Mouse (Mus musculus) embryo, embryonic 11.5 days (tissue): ENCODE data around the gene Ggn.
"Not testable (repeated sequence)": the region's sequence is repeated elsewhere in the genome, so short reads cannot be mapped to it uniquely, and the experiment has no call there.

Experiments
- DNase-seq: peaks from one replicate; pipeline ENCODE4 v3.0.0-alpha.2; 2012; ENCODE audit warnings: low read depth, low spot score

Gene Ggn

DNA sequence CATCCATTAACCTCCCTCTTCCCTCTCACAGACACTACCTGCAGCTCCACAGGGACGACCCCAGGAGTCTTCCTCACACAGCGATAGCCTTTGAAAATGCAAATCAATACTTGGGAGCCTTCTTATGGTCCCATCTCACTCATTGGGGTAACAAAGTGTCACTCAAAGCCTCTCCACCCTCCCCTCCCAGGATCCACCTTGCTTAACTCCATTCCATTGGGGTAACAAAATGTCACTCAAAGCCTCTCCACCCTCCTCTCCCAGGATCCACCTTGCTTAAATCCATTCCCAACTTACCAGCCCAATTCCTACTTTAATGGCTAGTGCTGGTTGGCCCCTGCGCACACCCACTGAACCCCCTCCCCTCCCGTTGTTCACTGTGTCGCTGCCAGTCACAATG is 11.7 kb upstream of the Ggn start:
- no peak for DNase-seq

DNA sequence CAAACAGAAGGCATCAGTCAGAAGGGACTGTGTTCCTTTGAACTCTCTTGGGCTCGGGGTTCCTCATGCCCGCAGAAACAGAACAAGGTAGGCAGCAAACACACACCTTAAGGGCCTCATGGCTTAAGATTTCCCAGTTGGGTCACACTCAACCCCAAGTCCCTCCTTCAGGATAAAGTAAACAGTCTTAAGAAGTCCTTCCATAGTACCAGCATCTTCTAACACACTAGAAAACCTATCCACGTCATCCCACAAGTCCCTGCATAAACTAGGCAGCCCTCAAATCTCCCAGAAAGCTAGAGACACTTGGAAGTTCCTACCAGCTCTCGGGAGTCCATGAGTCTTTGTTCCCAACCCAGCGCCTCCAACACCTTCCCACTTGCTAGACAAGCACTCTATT is 7.7 kb upstream of the Ggn start:
- DNase-seq: no peak

DNA sequence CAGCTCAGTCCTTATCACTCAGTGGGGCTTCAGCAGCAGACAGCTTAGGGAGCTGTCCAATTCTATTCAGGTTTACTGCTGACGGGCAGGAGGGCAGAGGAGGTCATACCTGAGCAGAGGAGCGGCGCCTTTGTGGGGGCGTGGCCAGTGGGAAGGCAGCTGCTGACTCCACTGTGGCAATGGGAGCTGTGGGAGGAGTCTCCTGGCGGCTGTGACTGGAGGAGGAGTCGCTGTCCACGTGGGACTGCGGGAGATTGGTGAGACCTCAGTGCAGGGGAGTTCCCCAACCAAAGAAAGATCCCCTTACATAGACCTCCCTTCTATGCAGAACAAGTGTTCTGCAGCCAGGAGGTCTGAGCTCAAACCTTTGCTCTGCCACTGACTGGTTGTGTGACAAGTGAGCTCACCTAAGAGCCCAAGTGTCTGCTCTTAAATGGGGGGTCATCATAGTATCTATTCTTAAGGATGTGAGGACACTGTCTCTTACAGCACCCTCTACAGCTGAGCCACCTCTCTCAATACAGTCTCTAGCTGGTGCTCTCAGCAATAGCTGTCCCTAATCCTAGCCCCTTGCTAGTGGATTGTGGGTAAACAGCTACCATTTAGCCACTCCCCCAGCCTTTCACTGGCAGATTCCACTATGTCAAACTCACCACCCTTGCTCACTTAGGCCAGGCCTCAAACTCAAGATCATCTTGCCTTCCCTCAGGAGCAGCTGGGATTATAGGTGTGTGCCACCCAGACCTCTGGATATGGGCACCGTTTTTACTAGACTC is 7.1 kb upstream of the Ggn start:
- no peak for DNase-seq

DNA sequence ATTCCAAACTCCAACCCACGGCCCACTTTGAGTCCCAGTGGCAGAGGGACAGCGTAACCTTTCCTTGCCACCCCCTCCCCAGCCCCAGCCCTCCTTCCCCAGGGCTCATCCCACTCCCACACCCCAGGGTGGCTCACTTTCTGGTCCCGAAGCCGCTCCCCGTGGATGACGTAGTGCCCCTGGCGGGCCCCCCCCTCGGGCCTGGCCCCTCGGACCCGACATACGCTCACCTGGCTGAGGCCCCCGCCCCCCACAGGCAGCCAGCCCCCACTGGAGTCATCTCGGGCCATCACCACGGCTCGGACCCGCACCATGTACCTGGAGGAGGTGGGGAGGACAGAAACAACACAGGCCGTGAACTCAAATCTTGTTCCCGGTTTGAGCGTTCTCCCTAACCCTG is 2.4 kb upstream of the Ggn start:
- DNase-seq: no peak

DNA sequence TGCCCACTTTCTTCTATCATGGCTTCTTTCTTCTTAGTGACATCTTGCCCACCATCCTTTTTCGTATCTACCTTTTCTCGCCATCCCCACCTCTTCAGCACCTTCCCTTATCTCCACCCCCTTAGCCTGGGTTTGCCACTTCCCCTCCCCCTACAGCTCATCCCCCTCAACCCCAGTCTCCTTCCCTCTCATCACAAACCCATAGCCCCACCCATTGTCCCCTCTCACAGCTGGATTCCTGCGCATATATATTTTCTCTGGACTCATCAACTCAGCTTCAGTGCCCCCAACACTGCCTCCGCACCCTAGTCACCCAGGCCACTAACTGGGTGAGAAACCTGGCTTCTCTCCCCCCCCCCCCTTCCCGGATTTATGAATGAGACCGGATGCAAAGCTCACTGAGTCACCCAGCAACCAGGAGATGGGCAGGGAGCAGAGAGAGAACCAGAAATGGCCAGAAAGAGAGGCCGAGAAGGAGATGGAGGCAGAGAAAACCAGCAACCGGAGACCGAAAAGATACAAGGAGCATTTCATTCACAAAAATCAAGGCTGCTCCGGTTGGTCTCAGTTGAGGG is 1.8 kb upstream of the Ggn start:
- DNase-seq: no peak

DNA sequence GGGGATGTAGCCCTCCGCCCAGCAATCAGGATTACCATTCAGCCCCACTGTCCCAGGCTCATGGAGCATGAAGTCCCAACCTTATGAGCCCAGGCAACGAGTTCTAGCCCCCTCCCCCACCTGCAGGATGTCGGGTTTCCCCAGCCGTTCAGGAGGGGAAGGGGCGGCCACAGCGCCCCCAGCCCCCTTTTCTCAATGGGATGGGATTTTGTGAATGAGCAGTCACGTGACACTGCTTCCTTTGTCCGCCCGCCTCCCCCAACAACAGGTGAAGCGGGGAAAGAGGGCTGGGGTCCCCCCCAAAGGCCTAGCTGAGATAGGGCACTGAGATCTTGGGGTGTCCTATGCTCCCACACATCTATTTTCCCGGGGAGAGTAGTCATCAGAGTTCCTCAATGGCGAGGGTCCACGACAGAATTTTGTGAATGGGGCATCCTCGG is 1.2 kb upstream of the Ggn start:
- no peak for DNase-seq

DNA sequence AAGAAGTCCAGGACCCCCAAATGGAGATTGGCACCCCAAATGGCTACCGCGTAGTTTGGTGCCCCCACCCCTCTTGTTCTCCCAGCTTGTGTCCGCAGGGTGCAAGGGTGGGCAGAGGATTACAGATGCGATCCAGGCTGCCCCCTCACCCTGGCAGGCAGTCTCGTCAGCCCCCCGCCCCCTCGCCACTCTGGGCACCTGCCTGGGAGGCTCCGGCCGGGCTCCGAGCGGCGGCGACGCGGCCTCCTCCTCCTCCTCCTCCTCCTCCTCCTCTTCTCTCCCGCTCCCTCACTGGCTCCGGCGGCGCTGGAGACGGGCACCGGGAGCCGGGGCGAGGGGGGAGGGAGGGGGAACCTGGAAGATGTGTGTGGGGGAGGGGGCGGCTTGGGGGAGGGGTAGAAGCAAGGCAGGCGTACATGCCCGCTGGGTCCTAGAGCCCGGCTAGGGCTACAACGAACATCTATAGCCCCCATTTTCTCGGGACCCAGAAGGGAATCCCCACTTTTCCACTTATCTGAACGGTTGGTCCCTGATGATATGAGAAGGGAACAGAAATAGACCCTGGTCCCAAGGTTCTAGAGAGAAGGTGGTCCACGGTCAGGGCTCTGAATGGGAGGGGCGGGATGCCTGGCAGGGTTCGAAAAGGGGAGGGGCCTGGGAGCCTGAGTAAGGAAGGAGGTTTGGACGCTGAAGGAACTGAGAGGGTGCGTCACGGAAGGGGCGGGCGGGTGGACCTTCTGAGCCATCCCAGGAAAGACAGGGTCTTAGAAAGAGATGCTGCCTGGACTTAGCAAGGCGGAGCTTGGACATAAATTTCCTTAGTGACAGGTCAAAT is 562 bp upstream of the Ggn start:
- peak; percentile 83 for DNase-seq

DNA sequence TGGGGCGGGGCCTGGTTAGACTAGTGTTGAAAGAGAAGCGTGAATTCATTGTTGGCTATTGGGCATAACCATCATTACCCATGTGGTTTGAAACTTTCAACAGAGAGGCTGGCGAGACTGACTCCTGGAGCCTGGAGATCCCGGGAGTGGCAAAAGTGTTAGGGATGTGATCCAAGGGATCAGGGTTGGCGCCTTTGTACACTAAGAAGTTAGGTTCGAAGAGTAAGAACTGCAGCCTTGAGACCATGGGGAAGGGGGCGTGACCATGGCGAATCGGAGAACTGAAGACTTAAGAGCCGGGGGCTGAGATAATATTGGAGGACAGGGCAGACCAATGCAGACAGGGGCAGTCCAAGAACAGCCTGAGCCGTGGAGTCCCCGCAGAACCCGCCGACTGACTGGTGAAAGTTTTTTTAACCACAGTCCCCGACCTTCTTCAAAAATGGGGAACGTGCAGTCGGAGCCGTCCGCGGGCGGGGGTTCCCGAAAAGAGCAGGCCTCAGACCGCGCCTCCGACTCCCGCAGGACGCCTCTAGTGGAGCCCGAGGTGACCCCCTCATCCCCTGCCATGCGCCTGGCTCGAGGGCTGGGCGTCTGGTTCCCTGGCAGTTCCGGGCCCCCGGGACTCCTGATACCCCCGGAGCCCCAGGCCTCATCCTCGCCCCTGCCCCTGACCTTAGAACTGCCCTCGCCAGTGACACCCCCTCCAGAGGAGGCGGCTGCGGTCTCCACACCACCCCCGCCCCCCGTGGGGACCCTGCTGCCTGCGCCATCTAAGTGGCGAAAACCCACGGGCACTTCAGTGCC is 948 bp downstream of the Ggn start:
- DNase-seq: no peak

DNA sequence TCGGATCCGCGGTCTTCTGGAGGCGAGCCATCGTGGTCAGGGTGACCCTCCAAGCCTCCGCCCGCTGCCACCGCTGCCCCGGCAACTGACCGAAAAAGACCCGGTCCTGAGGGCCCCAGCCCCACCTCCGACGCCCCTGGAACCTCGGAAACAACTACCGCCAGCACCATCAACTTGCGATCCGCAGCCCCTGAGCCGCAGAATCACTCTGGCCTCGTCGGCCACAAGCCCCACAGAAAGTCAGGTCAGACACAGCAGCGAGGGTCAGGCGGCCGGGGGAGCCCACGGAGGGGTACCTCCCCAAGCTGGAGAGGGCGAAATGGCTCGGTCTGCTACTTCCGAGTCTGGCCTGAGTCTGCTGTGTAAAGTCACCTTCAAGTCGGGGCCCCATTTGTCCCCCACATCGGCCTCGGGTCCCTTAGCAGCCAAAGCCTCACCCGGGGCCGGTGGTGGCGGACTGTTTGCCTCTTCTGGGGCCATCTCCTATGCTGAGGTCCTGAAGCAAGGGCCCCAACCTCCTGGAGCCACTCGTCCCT is 1.6 kb downstream of the Ggn start:
- no peak for DNase-seq

DNA sequence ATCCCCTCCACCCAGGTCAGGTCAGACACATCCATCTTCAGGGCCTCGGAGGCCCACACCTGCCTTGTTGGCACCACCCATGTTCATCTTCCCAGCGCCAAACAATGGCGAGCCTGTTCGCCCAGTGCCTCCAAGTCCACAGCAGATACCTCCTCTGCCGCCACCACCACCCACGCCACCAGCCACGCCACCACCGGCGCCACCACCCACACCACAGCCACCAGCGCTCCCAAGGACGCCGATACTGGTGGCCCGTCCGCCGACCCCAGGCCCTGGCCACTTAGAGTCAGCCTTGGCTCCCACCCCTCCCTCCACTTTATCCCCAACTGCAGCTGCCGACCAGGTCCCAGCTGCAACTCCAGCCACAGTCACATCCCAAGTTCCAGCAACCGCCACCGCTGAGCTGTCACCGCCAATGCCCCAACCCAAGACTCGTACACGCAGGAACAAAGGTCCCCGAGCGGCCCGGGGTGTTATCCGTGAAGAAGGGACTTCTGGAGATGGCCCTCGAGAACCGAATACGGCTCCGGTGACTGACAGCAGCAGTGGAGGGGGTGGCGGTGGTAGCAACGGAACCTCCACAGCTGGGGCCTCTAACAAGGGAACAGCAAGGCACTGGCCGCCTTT is 2.5 kb downstream of the Ggn start:
- DNase-seq: no peak

DNA sequence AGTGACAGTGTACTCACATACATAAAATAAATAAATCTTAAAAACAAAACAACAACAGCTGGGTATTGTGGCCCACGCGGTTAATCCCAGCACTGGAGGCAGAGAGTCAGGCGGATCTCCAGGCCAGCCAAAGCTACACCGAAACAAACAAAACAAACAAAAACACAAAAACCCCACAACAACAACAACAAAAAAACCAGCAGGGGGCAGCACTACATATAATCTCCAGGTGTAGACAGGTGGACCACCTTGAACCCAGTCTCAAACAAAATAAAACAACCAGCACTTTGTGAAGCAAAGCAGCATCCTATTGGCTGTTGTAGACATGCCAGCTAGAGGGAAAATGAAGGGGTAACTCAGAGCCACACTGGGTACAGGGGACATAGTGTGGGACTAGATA is 8.1 kb downstream of the Ggn start:
- DNase-seq: no peak

DNA sequence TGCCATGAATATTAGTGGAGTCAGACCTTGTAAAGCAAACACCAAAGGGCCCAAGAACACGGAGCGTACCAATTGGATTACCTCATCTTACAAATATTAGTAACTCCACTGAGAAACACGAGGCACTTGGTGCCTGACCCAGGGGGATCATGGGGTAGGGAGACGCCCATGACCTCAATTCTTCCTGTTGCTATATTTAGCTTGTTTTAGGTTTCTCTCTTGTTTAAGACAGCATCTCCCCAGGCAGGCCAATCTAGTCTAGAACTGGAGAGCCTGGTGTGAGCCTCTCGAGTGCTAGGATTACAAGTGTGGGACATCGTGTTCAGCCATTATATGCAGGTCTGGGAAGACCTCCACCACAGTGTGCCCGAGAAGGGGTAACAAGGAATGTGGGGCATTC is 9.3 kb downstream of the Ggn start:
- DNase-seq: no peak

DNA sequence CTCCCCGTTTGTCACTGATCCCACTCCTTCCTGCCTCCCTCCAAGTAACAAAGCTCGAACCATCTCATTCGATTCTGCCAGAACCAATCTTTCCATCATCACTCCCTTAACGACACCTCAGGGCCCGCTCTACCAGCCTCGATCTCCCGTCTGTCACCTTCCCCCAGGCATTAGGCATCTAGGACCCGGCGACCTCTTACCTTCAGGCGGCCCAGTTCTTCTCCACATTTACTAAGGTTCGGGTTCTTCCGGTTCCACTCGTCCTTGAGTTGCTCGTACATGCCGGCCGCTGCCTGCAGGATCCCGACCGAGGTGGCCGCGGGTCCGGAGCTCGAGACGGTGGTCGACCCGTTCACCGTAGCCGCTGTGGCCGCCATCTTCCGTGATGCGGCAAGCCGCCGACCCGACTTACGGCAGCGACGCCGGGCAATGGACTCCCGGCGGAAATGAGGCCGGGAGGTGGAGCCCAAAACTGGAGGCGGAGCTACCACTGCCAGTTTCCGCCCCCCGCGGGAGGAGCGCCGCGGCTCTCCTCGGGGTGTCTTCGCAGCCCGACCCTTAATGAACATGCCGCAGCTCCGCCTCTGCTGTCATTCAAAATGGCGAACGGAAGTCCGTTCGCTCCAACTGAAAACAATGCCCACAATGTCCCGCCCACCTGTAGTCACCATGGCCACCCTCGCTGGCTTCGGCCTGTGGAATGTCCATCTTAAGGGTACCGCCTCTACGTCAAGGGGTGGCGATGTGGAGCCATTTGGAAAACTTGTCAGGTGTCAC is 10.3 kb downstream of the Ggn start, which contains the start of gene Psmd8:
Psmd8 (minus strand) TSS at position 625 of the 777 bp plus-strand sequence.
- DNase-seq: peak; percentile 96

DNA sequence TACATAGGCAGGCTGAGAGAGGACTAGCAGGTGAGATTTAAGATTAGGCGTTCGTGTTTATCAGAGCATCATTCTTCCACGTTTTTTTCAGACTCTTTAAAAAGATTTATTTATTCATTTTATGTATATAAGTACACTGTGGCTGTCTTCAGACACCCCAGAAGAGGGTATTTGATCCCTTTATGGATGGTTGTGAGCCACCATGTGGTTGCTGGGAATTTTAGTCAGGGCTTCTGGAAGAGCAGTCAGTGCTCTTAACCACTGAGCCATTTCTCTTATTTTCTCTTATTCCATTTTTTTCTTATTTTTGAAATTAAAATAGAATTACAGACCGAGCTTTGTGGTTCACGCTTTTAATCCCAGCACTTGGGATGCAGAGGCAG is 10.8 kb downstream of the Ggn start:
- no peak for DNase-seq

DNA sequence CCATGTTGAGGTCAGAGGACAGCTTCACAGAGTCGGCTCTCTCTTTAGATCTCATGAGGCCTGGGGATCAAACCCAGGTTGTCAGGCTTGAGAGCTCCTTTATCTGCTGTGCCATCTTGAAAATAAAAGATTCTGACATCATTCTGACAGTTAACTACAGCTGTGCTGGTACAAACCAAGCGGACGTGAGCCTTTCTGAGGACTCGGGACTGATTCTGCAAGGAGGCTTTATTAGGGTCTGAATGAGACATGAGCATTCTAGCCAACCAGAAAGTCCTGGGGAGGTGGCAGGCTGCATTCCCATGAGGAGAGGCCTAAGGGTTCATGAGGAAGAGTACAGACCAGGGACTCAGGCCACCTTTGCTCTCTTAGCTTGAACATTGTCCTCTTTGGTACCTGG is 11.3 kb downstream of the Ggn start:
- not testable (repeated sequence) for DNase-seq

DNA sequence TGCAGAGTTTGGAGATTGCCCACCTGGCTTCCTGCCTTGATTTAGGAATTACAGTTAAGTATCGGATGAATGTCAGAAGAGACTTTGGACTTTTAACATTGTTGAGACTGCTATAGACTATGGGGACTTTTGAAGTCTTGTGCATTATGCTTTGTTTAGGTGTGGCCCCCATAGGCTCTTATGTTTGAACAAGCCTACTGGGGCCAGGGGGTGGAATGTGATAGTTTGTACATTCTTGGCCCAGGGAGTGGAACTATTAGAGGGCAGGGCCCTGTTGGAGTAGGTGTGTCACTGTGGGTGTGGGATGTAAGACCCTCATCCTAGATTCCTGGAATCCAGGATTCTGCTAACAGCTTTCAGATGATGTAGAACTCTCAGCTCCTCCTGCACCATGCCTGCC is 24.2 kb downstream of the Ggn start:
- DNase-seq: not testable (repeated sequence)

DNA sequence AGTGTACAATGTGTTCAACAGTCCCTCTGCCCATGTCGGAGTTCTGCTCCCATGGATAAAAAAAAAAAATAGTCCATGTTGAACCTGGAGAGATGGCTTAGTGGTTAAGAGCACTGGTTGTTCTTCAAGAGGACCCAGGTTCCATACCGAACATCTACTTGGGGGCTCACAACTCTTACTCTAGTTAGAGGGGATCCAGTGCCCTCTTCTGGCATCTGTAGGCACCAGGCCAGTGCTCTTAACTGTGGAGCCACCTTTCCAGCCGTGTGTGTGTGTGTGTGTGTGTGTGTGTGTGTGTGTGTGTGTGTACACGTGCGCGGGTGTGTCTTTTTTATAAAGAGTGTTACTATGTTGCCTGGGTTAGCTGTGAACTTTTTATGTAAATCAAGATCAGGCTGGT is 32.6 kb downstream of the Ggn start:
- DNase-seq: no peak

DNA sequence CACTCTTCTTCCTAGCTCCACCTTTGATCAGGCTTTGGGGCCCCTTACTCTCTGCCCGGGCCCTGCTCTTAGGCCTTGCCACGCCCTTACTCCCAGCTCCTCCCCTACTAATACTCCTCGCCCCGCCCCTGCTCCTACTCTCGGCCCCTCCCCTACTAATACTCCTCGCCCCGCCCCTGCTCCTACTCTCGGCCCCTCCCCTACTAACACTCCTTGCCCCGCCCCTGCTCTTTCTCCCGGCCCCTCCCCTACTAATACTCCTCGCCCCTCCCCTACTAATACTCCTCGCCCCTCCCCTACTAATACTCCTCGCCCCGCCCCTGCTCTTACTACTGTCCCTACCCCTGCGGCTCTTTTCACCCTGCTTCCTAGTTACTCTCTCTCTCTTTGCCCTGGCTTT is 41.0 kb downstream of the Ggn start:
- not testable (repeated sequence) for DNase-seq

DNA sequence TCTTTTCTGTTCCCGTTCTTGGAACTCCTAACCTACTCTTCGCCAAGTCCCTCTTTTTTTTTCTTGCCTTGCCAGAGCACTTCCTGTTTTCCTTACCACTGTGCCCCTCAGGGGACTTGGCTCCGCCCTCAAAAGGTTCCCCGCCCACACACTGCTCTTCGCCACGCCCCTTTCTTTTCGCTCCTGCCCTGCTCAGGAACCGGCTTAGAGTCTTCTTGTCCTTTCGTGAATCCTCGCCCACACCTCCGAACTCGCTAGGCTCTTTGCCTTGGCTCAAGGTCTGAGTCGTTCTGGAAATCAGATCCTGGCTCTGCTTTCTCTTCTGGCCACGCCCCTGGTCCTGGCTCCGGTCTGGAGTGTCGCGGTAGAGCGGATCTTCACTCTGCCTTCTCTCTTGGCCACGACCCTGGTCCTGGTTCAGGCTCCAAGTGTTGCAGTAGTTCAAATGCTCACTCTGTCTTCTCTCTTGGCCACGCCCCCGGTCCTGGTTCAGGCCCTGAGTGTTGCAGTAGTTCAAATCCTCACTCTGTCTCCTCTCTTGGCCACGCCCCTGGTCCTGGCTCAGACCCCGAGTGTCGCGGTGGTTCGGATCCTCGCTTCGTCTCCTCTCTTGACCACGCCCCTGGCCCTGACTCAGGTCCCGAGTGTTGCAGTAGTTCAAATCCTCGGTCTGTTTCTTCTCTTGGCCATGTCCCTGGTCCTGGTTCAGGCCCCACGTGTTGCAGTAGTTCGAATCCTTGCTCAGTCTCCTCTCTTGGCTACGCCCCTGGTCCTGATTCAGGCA is 41.6 kb downstream of the Ggn start:
- DNase-seq: peak; percentile 67
